ENCODE assay signal across 28 mouse cellular contexts in the genomic region with DNA sequence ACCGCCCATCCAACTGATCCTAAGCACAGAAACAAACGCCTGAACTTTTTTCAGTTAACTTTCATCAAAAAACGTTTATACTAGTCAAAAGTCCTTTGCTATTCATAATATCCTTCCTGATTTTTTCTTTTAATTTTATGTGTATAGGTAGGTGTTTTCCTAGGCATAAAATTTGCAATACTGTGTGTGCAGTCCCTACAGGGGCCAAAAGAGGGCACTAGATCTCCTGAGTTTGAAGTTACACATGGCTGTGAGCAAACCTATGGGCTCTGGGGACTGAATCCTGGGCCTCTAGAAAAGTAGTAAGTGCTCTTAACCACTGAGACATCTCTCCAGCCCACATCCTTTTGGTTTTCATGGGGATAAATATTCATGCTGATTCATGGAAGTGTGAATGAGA.
A peak's percentile ranks its signal among the peaks of the same experiment; 100 is the strongest.
DNase-seq lines count a peak whose midpoint lies in the region; ATAC-seq and TF ChIP-seq lines count a peak whose summit lies in the region.
"Had no signal": no experiment of that assay in that cellular context is flagged by ENCODE, and none has a peak within 500 bp of the region (broad histone marks: within the 10 kb centered on the region; RNA-seq: fewer than 3 reads in every experiment).

No protein-coding gene starts in this region.

- WGBS in hindbrain, embryonic 12.5 days = 69% methylated on average over 3 of the region's 3 CpGs
- WGBS in kidney, embryonic 16.5 days = 69% methylated on average over 3 of the region's 3 CpGs

- H3K27ac ChIP-seq in layer of hippocampus, adult 2 months = no peak overlapping the region
- H3K27ac ChIP-seq in MEL (ENCODE audit: control insufficient read depth, low read depth, low read length) = no peak overlapping the region
- no peak overlapping the region for H3K27ac ChIP-seq in hindbrain, embryonic 12.5 days
- H3K27ac ChIP-seq in kidney, embryonic 16.5 days (ENCODE audit: low read length) = no peak overlapping the region
- H3K27ac ChIP-seq: embryonic facial prominence, embryonic 13.5 days; embryonic facial prominence, embryonic 15.5 days; forebrain, embryonic 10.5 days; forebrain, embryonic 12.5 days had no signal

- TF ChIP-seq EP300 in MEL (IDR thresholded peaks at IDR 0.05; ENCODE audit: low read depth in 1 of 2, low read length in 2 of 2) = no peak

- no peak overlapping the region for H3K4me2 ChIP-seq in hindbrain, embryonic 12.5 days (replicated peaks)
- no peak overlapping the region for H3K4me2 ChIP-seq in kidney, embryonic 16.5 days (replicated peaks; ENCODE audit: low read depth, low read length)
- H3K4me2 ChIP-seq: embryonic facial prominence, embryonic 13.5 days; embryonic facial prominence, embryonic 15.5 days; forebrain, embryonic 12.5 days had no signal

- H3K27me3 ChIP-seq in MEL (ENCODE audit: control insufficient read depth in 1 of 2, insufficient read depth in 2 of 2, low read length in 2 of 2) = no peaks in the 10 kb centered on the region; a peak in 1 of 4 replicates
- H3K27me3 ChIP-seq in hindbrain, embryonic 12.5 days = no peaks in the 10 kb centered on the region
- no peaks in the 10 kb centered on the region for H3K27me3 ChIP-seq in kidney, embryonic 16.5 days (ENCODE audit: insufficient read depth, low read length)
- H3K27me3 ChIP-seq: embryonic facial prominence, embryonic 13.5 days; embryonic facial prominence, embryonic 15.5 days; forebrain, embryonic 12.5 days had no signal

- H3K9ac ChIP-seq in MEL (ENCODE audit: control insufficient read depth, low read depth, low read length, poor library complexity, severe bottlenecking) = no peak overlapping the region
- no peak overlapping the region for H3K9ac ChIP-seq in hindbrain, embryonic 12.5 days
- no peak overlapping the region for H3K9ac ChIP-seq in kidney, embryonic 16.5 days (replicated peaks; ENCODE audit: low read length)
- H3K9ac ChIP-seq: embryonic facial prominence, embryonic 13.5 days; embryonic facial prominence, embryonic 15.5 days; forebrain, embryonic 12.5 days; forebrain, postnatal 0 days had no signal

- H3K9me3 ChIP-seq in MEL (replicated peaks; ENCODE audit: insufficient read depth, low read length) = no peaks in the 10 kb centered on the region
- H3K9me3 ChIP-seq in hindbrain, embryonic 12.5 days (replicated peaks) = no peaks in the 10 kb centered on the region
- H3K9me3 ChIP-seq in kidney, embryonic 16.5 days (ENCODE audit: low read length) = no peaks in the 10 kb centered on the region
- H3K9me3 ChIP-seq: embryonic facial prominence, embryonic 13.5 days; embryonic facial prominence, embryonic 15.5 days; forebrain, embryonic 10.5 days; forebrain, embryonic 12.5 days; G1E had no signal

- H3K79me2 ChIP-seq in MEL (ENCODE audit: control insufficient read depth, insufficient read depth, low read length, poor library complexity) = no peaks in the 10 kb centered on the region

- DNase-seq in layer of hippocampus, adult 2 months (ENCODE audit: low spot score in 2 of 2) = no peak
- DNase-seq in layer of hippocampus, adult 18-20 months (ENCODE audit: low spot score in 2 of 2) = no peak
- DNase-seq in ES-CJ7 (ENCODE audit: low read depth, low spot score) = peak; percentile 49
- peak; percentile 1 for DNase-seq in MEL (ENCODE audit: low read depth, low spot score)
- DNase-seq in ZHBTc4 (ENCODE audit: low read depth, low spot score) = peak; percentile 30
- no peak for DNase-seq in lung, postnatal 14 days
- DNase-seq: adrenal gland, adult 2 months; adrenal gland, postnatal 10 days; adrenal gland, postnatal 25 days; B cell, adult 2 months; cerebellum, adult 11 months; cerebellum, adult 18-20 months; cerebellum, adult 8-10 months; cerebellum, adult 9-11 months; cerebellum, postnatal 14 days; cerebellum, postnatal 36 days; embryo, embryonic 11 days; forebrain, postnatal 0 days had no signal

- H3K36me3 ChIP-seq in MEL (ENCODE audit: control insufficient read depth in 1 of 2, insufficient read depth in 2 of 2, low read length in 2 of 2) = no peaks in the 10 kb centered on the region
- no peaks in the 10 kb centered on the region for H3K36me3 ChIP-seq in hindbrain, embryonic 12.5 days
- H3K36me3 ChIP-seq in kidney, embryonic 16.5 days (ENCODE audit: insufficient read depth, low read length) = no peaks in the 10 kb centered on the region
- H3K36me3 ChIP-seq: embryonic facial prominence, embryonic 13.5 days; embryonic facial prominence, embryonic 15.5 days; forebrain, embryonic 10.5 days; forebrain, embryonic 12.5 days; G1E had no signal

- no peak overlapping the region for H3K4me3 ChIP-seq in layer of hippocampus, adult 2 months
- H3K4me3 ChIP-seq in MEL (ENCODE audit: control insufficient read depth in 1 of 2, insufficient read depth in 1 of 2, low read depth in 2 of 2, low read length in 2 of 2) = no peak overlapping the region
- H3K4me3 ChIP-seq in hindbrain, embryonic 12.5 days = no peak overlapping the region
- H3K4me3 ChIP-seq in kidney, embryonic 16.5 days (ENCODE audit: low read length) = no peak overlapping the region
- H3K4me3 ChIP-seq: embryonic facial prominence, embryonic 13.5 days; embryonic facial prominence, embryonic 15.5 days; erythroblast, embryonic 14.5 days; forebrain, embryonic 10.5 days; forebrain, embryonic 12.5 days had no signal

- no peak for TF ChIP-seq POLR2A in MEL (IDR thresholded peaks at IDR 0.05; ENCODE audit: control insufficient read depth in 1 of 2, insufficient read depth in 1 of 2, low read depth in 1 of 2, low read length in 2 of 2, poor library complexity in 1 of 2)

- H3K4me1 ChIP-seq in MEL (ENCODE audit: control insufficient read depth in 1 of 2, insufficient read depth in 2 of 2, low read length in 2 of 2) = no peaks in the 10 kb centered on the region
- H3K4me1 ChIP-seq in hindbrain, embryonic 12.5 days = no peaks in the 10 kb centered on the region
- H3K4me1 ChIP-seq in kidney, embryonic 16.5 days (ENCODE audit: insufficient read depth, low read length) = no peaks in the 10 kb centered on the region
- H3K4me1 ChIP-seq: embryonic facial prominence, embryonic 13.5 days; embryonic facial prominence, embryonic 15.5 days; forebrain, embryonic 10.5 days; forebrain, embryonic 12.5 days had no signal

- TF ChIP-seq CTCF in layer of hippocampus, adult 2 months (conservative IDR thresholded peaks at IDR 0.05) = peak; percentile 29
- peak in 1 of 3 experiments; percentile 12; a peak in 1 of 6 replicates for TF ChIP-seq CTCF in MEL (IDR thresholded peaks at IDR 0.05 in 2 of 3, conservative IDR thresholded peaks at IDR 0.05 in 1 of 3; ENCODE audit: control insufficient read depth in 1 of 3, insufficient read depth in 1 of 3, low read depth in 2 of 3, low read length in 3 of 3, poor library complexity in 1 of 3, severe bottlenecking in 1 of 3)

- ATAC-seq in hindbrain, embryonic 12.5 days (ENCODE audit: low FRiP score) = no peak
- no peak for ATAC-seq in kidney, embryonic 16.5 days (ENCODE audit: low FRiP score, low TSS enrichment)
- ATAC-seq: CD4-positive, CD25-positive, alpha-beta regulatory T cell, adult 4 months; forebrain, embryonic 14.5 days; forebrain, postnatal 0 days had no signal

- no peak for TF ChIP-seq RAD21 in MEL (IDR thresholded peaks at IDR 0.05; ENCODE audit: low read depth, low read length)

TF ChIP-seq in MEL, 35 proteins besides CTCF, POLR2A, EP300 and RAD21:
- no peak for TF ChIP-seq NRF1 (IDR thresholded peaks at IDR 0.05; ENCODE audit: insufficient read depth, low read depth, low read length, poor library complexity, severe bottlenecking)
- TF ChIP-seq MEF2A (IDR thresholded peaks at IDR 0.05; ENCODE audit: extremely low read depth, insufficient replicate concordance, low read depth, low read length, poor library complexity, severe bottlenecking) = no peak
- no peak for TF ChIP-seq MXI1 (IDR thresholded peaks at IDR 0.05; ENCODE audit: low read depth, low read length)
- TF ChIP-seq UBTF (IDR thresholded peaks at IDR 0.05; ENCODE audit: borderline replicate concordance, insufficient read depth, low read depth, low read length) = no peak
- no peak for TF ChIP-seq KAT2A (conservative IDR thresholded peaks at IDR 0.05; ENCODE audit: low read depth, low read length)
- no peak for TF ChIP-seq MAZ (IDR thresholded peaks at IDR 0.05; ENCODE audit: low read depth, low read length)
- TF ChIP-seq BHLHE40 (IDR thresholded peaks at IDR 0.05; ENCODE audit: borderline replicate concordance, low read depth, low read length) = no peak
- no peak for TF ChIP-seq SMC3 (IDR thresholded peaks at IDR 0.05; ENCODE audit: low read depth, low read length)
- no peak for TF ChIP-seq RCOR1 (IDR thresholded peaks at IDR 0.05; ENCODE audit: low read depth, low read length)

Comparison
In these comparisons a context has a peak if more than half of its experiments do, and no peak if none do; other contexts are left out.
1. DNase-seq: peak in ES-CJ7 (single experiment), MEL (single experiment) and ZHBTc4 (single experiment); none in layer of hippocampus, adult 2 months (0 of 2), layer of hippocampus, adult 18-20 months (0 of 2) and lung, postnatal 14 days (single experiment).